Mouse (Mus musculus): Measurements from ENCODE around the gene Hnrnpm. TPM values are rescaled to one million over a fixed set of nuclear protein-coding genes. Genes with fewer than 3 reads are reported as not detected.

The Hnrnpm gene
- polyA plus RNA-seq, 1 experiment, result 50.7 TPM

GRCm38 (mm10) chr17:33599836-33600475 is 86.7 kb downstream of the Hnrnpm start:
- no peaks in the 10 kb centered on the region for H3K36me3 ChIP-seq (ENCODE audit: control insufficient read depth, insufficient read depth, low read length)
- TF ChIP-seq CTCF (conservative IDR thresholded peaks at IDR 0.05; ENCODE audit: insufficient read depth, insufficient read length, low read depth, low read length), result no peak
- no peak for TF ChIP-seq POLR2A (IDR thresholded peaks at IDR 0.05; ENCODE audit: low read depth, low read length)
- 84% methylated on average over 8 of the region's 8 CpGs for WGBS
- H3K4me3 ChIP-seq (ENCODE audit: insufficient read depth, low read depth, low read length), result no peak overlapping the region
- H3K4me1 ChIP-seq (ENCODE audit: control insufficient read depth, insufficient read depth, low read length), result no peaks in the 10 kb centered on the region
- no peak overlapping the region for H3K27ac ChIP-seq (ENCODE audit: insufficient read depth, low read depth, low read length)
- no peaks in the 10 kb centered on the region for H3K27me3 ChIP-seq (replicated peaks; ENCODE audit: control insufficient read depth, insufficient read depth, low read length)
- no peak for DNase-seq

DNA sequence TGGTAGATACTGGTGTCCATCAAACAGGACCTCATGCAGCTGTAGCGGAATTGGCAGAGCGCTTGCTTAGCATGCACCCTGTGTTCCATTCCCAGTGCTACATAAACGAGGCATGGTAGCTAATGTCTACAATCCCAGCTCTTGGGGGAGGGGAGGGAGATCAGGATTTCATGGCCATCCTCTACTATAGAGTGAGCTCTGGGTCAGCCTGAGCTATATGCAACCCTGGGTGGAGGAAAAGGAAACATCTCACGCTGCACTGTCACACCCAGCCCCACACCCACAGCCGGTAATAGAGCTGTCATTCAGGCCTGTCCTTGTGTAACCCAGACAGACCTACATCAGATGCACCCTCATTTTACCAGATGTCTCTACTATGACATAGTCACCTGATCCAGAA is 88.2 kb downstream of the Hnrnpm start:
- TF ChIP-seq CTCF (conservative IDR thresholded peaks at IDR 0.05; ENCODE audit: insufficient read depth, insufficient read length, low read depth, low read length) (no peak), POLR2A (IDR thresholded peaks at IDR 0.05; ENCODE audit: low read depth, low read length) (no peak)
- WGBS, result 87% methylated on average over 5 of the region's 5 CpGs
- H3K4me3 ChIP-seq (ENCODE audit: insufficient read depth, low read depth, low read length), result no peak overlapping the region

GRCm38 (mm10) chr17:33597271-33597670 is 89.4 kb downstream of the Hnrnpm start:
- no peak overlapping the region for H3K4me3 ChIP-seq (ENCODE audit: insufficient read depth, low read depth, low read length)
- DNase-seq, result no peak
- no peaks in the 10 kb centered on the region for H3K27me3 ChIP-seq (replicated peaks; ENCODE audit: control insufficient read depth, insufficient read depth, low read length)
- no peak for TF ChIP-seq POLR2A (IDR thresholded peaks at IDR 0.05; ENCODE audit: low read depth, low read length)
- TF ChIP-seq CTCF (conservative IDR thresholded peaks at IDR 0.05; ENCODE audit: insufficient read depth, insufficient read length, low read depth, low read length), result no peak
- no peaks in the 10 kb centered on the region for H3K4me1 ChIP-seq (ENCODE audit: control insufficient read depth, insufficient read depth, low read length)
- H3K27ac ChIP-seq (ENCODE audit: insufficient read depth, low read depth, low read length), result no peak overlapping the region
- H3K36me3 ChIP-seq (ENCODE audit: control insufficient read depth, insufficient read depth, low read length), result no peaks in the 10 kb centered on the region

More for the DNA sequence above, 88.2 kb downstream of the Hnrnpm start:
- Histone ChIP-seq H3K27me3 (replicated peaks; ENCODE audit: control insufficient read depth, insufficient read depth, low read length) (no peaks in the 10 kb centered on the region), H3K27ac (ENCODE audit: insufficient read depth, low read depth, low read length) (no peak overlapping the region), H3K36me3 (ENCODE audit: control insufficient read depth, insufficient read depth, low read length) (no peaks in the 10 kb centered on the region), H3K4me1 (ENCODE audit: control insufficient read depth, insufficient read depth, low read length) (no peaks in the 10 kb centered on the region)
- no peak for DNase-seq

Other genes with a start within 250 kb of the Hnrnpm start
- gene Adamts10, start 162.7 kb downstream of the Hnrnpm start, polyA plus RNA-seq (2012; rRNA removed), result 31.4 and 37.9 TPM in 2 replicates
- gene Myo1f, start 131.2 kb downstream of the Hnrnpm start, polyA plus RNA-seq (2012; rRNA removed), result 1.5 and 2.7 TPM in 2 replicates
- gene Zfp414, start 57.8 kb downstream of the Hnrnpm start, polyA plus RNA-seq (2012; rRNA removed), result 43.2 and 44.0 TPM in 2 replicates
- 0.34 and 0.48 TPM in 2 replicates for gene Pram1, start 48.8 kb downstream of the Hnrnpm start, polyA plus RNA-seq (2012; rRNA removed)
- 95.8 and 102 TPM in 2 replicates for gene March2, start 31.8 kb upstream of the Hnrnpm start, polyA plus RNA-seq (2012; rRNA removed)
- 291 and 303 TPM in 2 replicates for gene Rab11b, start 73.7 kb upstream of the Hnrnpm start, polyA plus RNA-seq (2012; rRNA removed)
- gene Angptl4, start 95.0 kb upstream of the Hnrnpm start, polyA plus RNA-seq (2012; rRNA removed), result 19.2 and 21.0 TPM in 2 replicates
- gene Kank3, start 123.7 kb upstream of the Hnrnpm start, polyA plus RNA-seq (2012; rRNA removed), result 83.0 and 89.3 TPM in 2 replicates
- gene Rps28, start 137.7 kb upstream of the Hnrnpm start, polyA plus RNA-seq (2012; rRNA removed), result 620 and 1,023 TPM in 2 replicates
- gene Ndufa7, start 137.7 kb upstream of the Hnrnpm start, polyA plus RNA-seq (2012; rRNA removed), result 672 and 745 TPM in 2 replicates
- 71.3 and 87.8 TPM in 2 replicates for gene Cd320, start 156.2 kb upstream of the Hnrnpm start, polyA plus RNA-seq (2012; rRNA removed)
- gene Gm7029, start 187.0 kb upstream of the Hnrnpm start, polyA plus RNA-seq (2012; rRNA removed), result not detected in 2 replicates
- 1.3 and 1.6 TPM in 2 replicates for gene Kifc1, start 203.8 kb upstream of the Hnrnpm start, polyA plus RNA-seq (2012; rRNA removed)
- not detected in 2 replicates for gene Platr17, start 218.3 kb upstream of the Hnrnpm start, polyA plus RNA-seq (2012; rRNA removed)
- gene Daxx, start 222.6 kb upstream of the Hnrnpm start, polyA plus RNA-seq (2012; rRNA removed), result 33.3 and 35.0 TPM in 2 replicates
- 106 and 112 TPM in 2 replicates for gene Tapbp, start 229.0 kb upstream of the Hnrnpm start, polyA plus RNA-seq (2012; rRNA removed)
- gene Zbtb22, start 229.0 kb upstream of the Hnrnpm start, polyA plus RNA-seq (2012; rRNA removed), result 31.6 and 54.0 TPM in 2 replicates
- gene Rgl2, start 242.7 kb upstream of the Hnrnpm start, polyA plus RNA-seq (2012; rRNA removed), result 61.8 and 78.6 TPM in 2 replicates